Comparison of ENCODE assay signal across 24 mouse cellular contexts in genomic region chr6:98872334-98872733, GRCm38 (mm10).
DNase-seq lines count a peak whose midpoint lies in the region; ATAC-seq and TF ChIP-seq lines count a peak whose summit lies in the region.
"Had no signal": no experiment of that assay in that cellular context is flagged by ENCODE, and none has a peak within 500 bp of the region (broad histone marks: within the 10 kb centered on the region; RNA-seq: fewer than 3 reads in every experiment).

No protein-coding gene starts in this region.

- H3K27ac ChIP-seq in midbrain, embryonic 16.5 days (ENCODE audit: low read length) = no peak overlapping the region
- H3K27ac ChIP-seq: forebrain, embryonic 15.5 days; heart, adult 2 months; heart, embryonic 13.5 days; hindbrain, embryonic 12.5 days; left cerebral cortex, adult 2 months; liver, embryonic 14.5 days; neural tube, embryonic 15.5 days had no signal

- 73% methylated on average over 3 of the region's 3 CpGs for WGBS in midbrain, embryonic 16.5 days

- TF ChIP-seq CTCF in brain, embryonic 14.5 days (IDR thresholded peaks at IDR 0.05; ENCODE audit: borderline replicate concordance, extremely low read depth, insufficient read depth, insufficient read length) = no peak

- no peaks in the 10 kb centered on the region for H3K36me3 ChIP-seq in midbrain, embryonic 16.5 days (ENCODE audit: control insufficient read depth, insufficient read depth, low read length)
- H3K36me3 ChIP-seq: forebrain, embryonic 15.5 days; heart, embryonic 13.5 days; hindbrain, embryonic 12.5 days; neural tube, embryonic 15.5 days had no signal

- H3K4me1 ChIP-seq in midbrain, embryonic 16.5 days (ENCODE audit: control insufficient read depth, insufficient read depth, low read length) = no peaks in the 10 kb centered on the region
- H3K4me1 ChIP-seq: forebrain, embryonic 15.5 days; hindbrain, embryonic 12.5 days; neural tube, embryonic 15.5 days had no signal

- ATAC-seq in midbrain, embryonic 16.5 days = no peak
- ATAC-seq: forebrain, embryonic 15.5 days had no signal

- TF ChIP-seq POLR2A in brain, embryonic 14.5 days (IDR thresholded peaks at IDR 0.05; ENCODE audit: borderline replicate concordance, extremely low read depth, insufficient read depth, insufficient read length, poor library complexity, severe bottlenecking) = no peak

- no peaks in the 10 kb centered on the region for H3K9me3 ChIP-seq in midbrain, embryonic 16.5 days (replicated peaks; ENCODE audit: control insufficient read depth, low read length, poor library complexity, severe bottlenecking)
- H3K9me3 ChIP-seq: forebrain, embryonic 15.5 days; heart, embryonic 13.5 days; hindbrain, embryonic 12.5 days; neural tube, embryonic 15.5 days had no signal

- DNase-seq in lung, postnatal 10 days = peak; percentile 9
- DNase-seq in lung, postnatal 25 days (ENCODE audit: low spot score) = no peak
- DNase-seq in brain, embryonic 14.5 days (ENCODE audit: low read depth) = peak; percentile 24
- DNase-seq in mesoderm, embryonic 11.5 days (ENCODE audit: low read depth, low spot score) = peak; percentile 21
- DNase-seq in ovary, postnatal 36 days (ENCODE audit: low spot score) = no peak
- no peak for DNase-seq in urinary bladder, adult 2 months (ENCODE audit: low spot score)
- DNase-seq: adrenal gland, postnatal 36 days; cerebellum, adult 11-12 months; cerebellum, postnatal 10 days; gastrocnemius, postnatal 36 days; heart, adult 2 months; heart, postnatal 14 days; kidney, adult 11 months; layer of hippocampus, adult 9-11 months; lung, postnatal 36 days; right cerebral cortex, postnatal 14 days had no signal

- no peaks in the 10 kb centered on the region for H3K27me3 ChIP-seq in midbrain, embryonic 16.5 days (ENCODE audit: control insufficient read depth, insufficient read depth, low read depth, low read length)
- H3K27me3 ChIP-seq: forebrain, embryonic 15.5 days; heart, embryonic 13.5 days; hindbrain, embryonic 12.5 days; neural tube, embryonic 15.5 days had no signal

- no peak overlapping the region for H3K9ac ChIP-seq in midbrain, embryonic 16.5 days (ENCODE audit: low read depth, low read length)
- H3K9ac ChIP-seq: forebrain, embryonic 15.5 days; heart, embryonic 13.5 days; hindbrain, embryonic 12.5 days; liver, embryonic 14.5 days; neural tube, embryonic 15.5 days had no signal

- H3K4me2 ChIP-seq in midbrain, embryonic 16.5 days (ENCODE audit: low read length) = no peak overlapping the region
- H3K4me2 ChIP-seq: forebrain, embryonic 15.5 days; heart, embryonic 13.5 days; hindbrain, embryonic 12.5 days; midbrain, embryonic 11.5 days; neural tube, embryonic 15.5 days had no signal

- H3K4me3 ChIP-seq in midbrain, embryonic 16.5 days (ENCODE audit: low read depth, low read length) = no peak overlapping the region
- H3K4me3 ChIP-seq: forebrain, embryonic 15.5 days; heart, adult 2 months; heart, embryonic 13.5 days; hindbrain, embryonic 12.5 days; left cerebral cortex, adult 2 months; neural tube, embryonic 15.5 days had no signal

Comparison
In these comparisons a context has a peak if more than half of its experiments do, and no peak if none do; other contexts are left out.
1. DNase-seq: peak in lung, postnatal 10 days (single experiment), brain, embryonic 14.5 days (single experiment) and mesoderm, embryonic 11.5 days (single experiment); none in lung, postnatal 25 days (single experiment), ovary, postnatal 36 days (single experiment) and urinary bladder, adult 2 months (single experiment).